Mouse (Mus musculus) olfactory bulb, adult 2 months (tissue): ENCODE data around the gene Ankrd28. TPM values are rescaled to one million over a fixed set of nuclear protein-coding genes. Genes with fewer than 3 reads are reported as not detected.

Experiments
- H3K27ac ChIP-seq: fragments of 200-500 bp; 2 replicates; pipeline ENCODE4 v1.5.1; 2012; ENCODE audit warnings: low read depth, low read length; ENCODE audit not compliant: insufficient read depth
- H3K4me1 ChIP-seq: fragments of 200-500 bp; 2 replicates; pipeline ENCODE4 v1.6.1; 2012; ENCODE audit warnings: low read length; ENCODE audit not compliant: control insufficient read depth, insufficient read depth
- H3K4me3 ChIP-seq: fragments of 200-500 bp; 2 replicates; pipeline ENCODE4 v1.5.1; 2012; ENCODE audit warnings: mild to moderate bottlenecking, low read depth, low read length, moderate library complexity; ENCODE audit not compliant: insufficient read depth
- CTCF ChIP-seq: fragments of 200-500 bp; IDR thresholded peaks from 2 replicates; pipeline ENCODE4 v1.5.1; 2012; ENCODE audit warnings: low read depth, mild to moderate bottlenecking, low read length, moderate library complexity; ENCODE audit not compliant: insufficient read depth
- POLR2A ChIP-seq: fragments of 200-500 bp; IDR thresholded peaks from 2 replicates; pipeline ENCODE4 v1.6.1; 2012; ENCODE audit warnings: mild to moderate bottlenecking, low read depth, low read length, moderate library complexity; ENCODE audit not compliant: insufficient read depth
- WGBS: fragments of 180-500 bp; shearing (Covaris S2); methylation state at CpG from one replicate; pipeline ENCODE4 v1.1.7; 2018; 5-methylcytosine and 5-hydroxymethylcytosine counted together
- polyA plus RNA-seq: library from polyadenylated mRNA; stranded (reverse); fragments of >200 nt; gene quantifications from 2 replicates; pipeline ENCODE4 v1.2.4, GENCODE M21; 2012; ENCODE audit warnings: low replicate concordance; ENCODE audit not compliant: missing spikeins, insufficient read depth, insufficient read length

Ankrd28 gene
- polyA plus RNA-seq, 1 experiment, result not detected

- TF ChIP-seq POLR2A (no peak), CTCF (no peak)
- 44% methylated on average over 4 of the region's 4 CpGs for WGBS
- H3K4me3 ChIP-seq, result no peak overlapping the region
- no peak overlapping the region for H3K27ac ChIP-seq
- H3K4me1 ChIP-seq, result peaks cover 12% of the 10 kb centered on the region
These were observed 24.2 kb upstream of the Ankrd28 start for GRCm38 (mm10) chr14:31854667-31855066.

- 86% methylated on average over 4 of the region's 4 CpGs for WGBS
- TF ChIP-seq POLR2A, result no peak
- TF ChIP-seq CTCF, result no peak
- Histone ChIP-seq H3K4me1 (no peaks in the 10 kb centered on the region), H3K4me3 (no peak overlapping the region), H3K27ac (no peak overlapping the region)
These were observed 13.1 kb upstream of the Ankrd28 start for GRCm38 (mm10) chr14:31843571-31843970.

GRCm38 (mm10) chr14:31832022-31832421 is 1.6 kb upstream of the Ankrd28 start:
- WGBS, result 29% methylated on average over 4 of the region's 4 CpGs
- H3K27ac ChIP-seq, result no peak overlapping the region
- no peak overlapping the region for H3K4me3 ChIP-seq
- TF ChIP-seq CTCF, result no peak
- TF ChIP-seq POLR2A, result no peak
- H3K4me1 ChIP-seq, result no peaks in the 10 kb centered on the region

- 1% methylated on average over 7 of the region's 7 CpGs for WGBS
- H3K4me3 ChIP-seq, result peak overlapping the region; percentile 69
- no peak for TF ChIP-seq CTCF
- no peak for TF ChIP-seq POLR2A
- H3K27ac ChIP-seq, result peak overlapping the region; percentile 70
- no peaks in the 10 kb centered on the region for H3K4me1 ChIP-seq
These were observed 890 bp upstream of the Ankrd28 start for GRCm38 (mm10) chr14:31831370-31831712.

GRCm38 (mm10) chr14:31829761-31830562 is 489 bp downstream of the Ankrd28 start:
- TF ChIP-seq CTCF (no peak), POLR2A (no peak)
- WGBS, result under 1% methylated on average over 97 of the region's 97 CpGs
- Histone ChIP-seq H3K4me3 (peak overlapping the region; percentile 69), H3K27ac (no peak overlapping the region), H3K4me1 (no peaks in the 10 kb centered on the region)

- TF ChIP-seq POLR2A (no peak), CTCF (no peak)
- H3K4me1 ChIP-seq, result no peaks in the 10 kb centered on the region
These were observed 3.2 kb downstream of the Ankrd28 start for GRCm38 (mm10) chr14:31827221-31827620.

GRCm38 (mm10) chr14:31809942-31810341 is 20.5 kb downstream of the Ankrd28 start:
- Histone ChIP-seq H3K27ac (no peak overlapping the region), H3K4me1 (no peaks in the 10 kb centered on the region), H3K4me3 (no peak overlapping the region)
- TF ChIP-seq CTCF (no peak), POLR2A (no peak)
- 88% methylated on average over 5 of the region's 5 CpGs for WGBS

More at GRCm38 (mm10) chr14:31827221-31827620, 3.2 kb downstream of the Ankrd28 start:
- Histone ChIP-seq H3K4me3 (no peak overlapping the region), H3K27ac (no peak overlapping the region)

- TF ChIP-seq POLR2A (no peak), CTCF (no peak)
- no peak overlapping the region for H3K4me3 ChIP-seq
- H3K27ac ChIP-seq, result no peak overlapping the region
- WGBS, result 75% methylated on average over 2 of the region's 2 CpGs
- H3K4me1 ChIP-seq, result 0 out of 2 replicates have a peak, but pooled peaks cover 2% of the 10 kb centered on the region
These were observed 26.7 kb downstream of the Ankrd28 start for GRCm38 (mm10) chr14:31803791-31804190.

GRCm38 (mm10) chr14:31800976-31801375 is 29.5 kb downstream of the Ankrd28 start:
- TF ChIP-seq CTCF (no peak), POLR2A (no peak)
- WGBS, result 83% methylated on average over 7 of the region's 7 CpGs
- H3K4me3 ChIP-seq, result no peak overlapping the region
- no peak overlapping the region for H3K27ac ChIP-seq
- 0 out of 2 replicates have a peak, but pooled peaks cover 2% of the 10 kb centered on the region for H3K4me1 ChIP-seq

- no peak overlapping the region for H3K4me3 ChIP-seq
- H3K4me1 ChIP-seq, result 0 out of 2 replicates have a peak, but pooled peaks cover 2% of the 10 kb centered on the region
- 89% methylated on average over 5 of the region's 5 CpGs for WGBS
- TF ChIP-seq CTCF, result no peak
- no peak for TF ChIP-seq POLR2A
- H3K27ac ChIP-seq, result no peak overlapping the region
These were observed 30.0 kb downstream of the Ankrd28 start for GRCm38 (mm10) chr14:31800446-31800845.
